Mouse (Mus musculus) left cerebral cortex, adult 8-10 months (tissue): Measurements from ENCODE around the gene Gm5148. TPM values are rescaled to one million over a fixed set of nuclear protein-coding genes. Genes with fewer than 3 reads are reported as not detected.

Experiments used
- DNase-seq, 2 experiments: peaks; one replicate each; pipeline ENCODE4 v3.0.0; 2022; ENCODE audit warnings: low spot score in 2 of 2
- total RNA-seq, 4 experiments: library from RNA; stranded (reverse); gene quantifications; 2 replicates each; pipeline ENCODE4 v1.2.4; 2022

Gene Gm5148
- total RNA-seq, 4 experiments from 2014 or later: 4.0 to 5.3 (median 4.5) TPM

GRCm38 (mm10) chr3:37693552-37693951 lies 30.7 kb downstream of the Gm5148 start:
- DNase-seq: no peak

- DNase-seq: no peak
Observed at GRCm38 (mm10) chr3:37692945-37693344, 31.3 kb downstream of the Gm5148 start.

GRCm38 (mm10) chr3:37687158-37687980 lies 36.9 kb downstream of the Gm5148 start:
- DNase-seq: peak; percentile 66 to 68

- no peak for DNase-seq
Observed at GRCm38 (mm10) chr3:37686751-37687150, 37.5 kb downstream of the Gm5148 start.

GRCm38 (mm10) chr3:37686219-37686618 lies 38.1 kb downstream of the Gm5148 start:
- DNase-seq: no peak

- no peak for DNase-seq
Observed at GRCm38 (mm10) chr3:37676291-37676690, 48.0 kb downstream of the Gm5148 start.

GRCm38 (mm10) chr3:37675056-37675525 lies 49.2 kb downstream of the Gm5148 start:
- DNase-seq: no peak

GRCm38 (mm10) chr3:37673513-37674261 lies 50.6 kb downstream of the Gm5148 start:
- no peak for DNase-seq

- no peak for DNase-seq
Observed at GRCm38 (mm10) chr3:37672266-37673040, 51.8 kb downstream of the Gm5148 start.

GRCm38 (mm10) chr3:37669100-37669499 lies 55.2 kb downstream of the Gm5148 start:
- DNase-seq: no peak

GRCm38 (mm10) chr3:37668652-37669051 lies 55.6 kb downstream of the Gm5148 start:
- no peak for DNase-seq

GRCm38 (mm10) chr3:37667736-37668135 lies 56.6 kb downstream of the Gm5148 start:
- no peak for DNase-seq

GRCm38 (mm10) chr3:37667119-37667467 lies 57.2 kb downstream of the Gm5148 start:
- DNase-seq: no peak

- DNase-seq: no peak
Observed at GRCm38 (mm10) chr3:37666291-37667118, 57.8 kb downstream of the Gm5148 start.

Other genes starting within 250 kb of the Gm5148 start
- 10 to 100 TPM in 1 of 4 experiments, 1 to 10 TPM in 3; 7.8 to 10.6 (median 8.8) TPM for gene Spry1, start 84.5 kb downstream of the Gm5148 start, total RNA-seq